Mouse (Mus musculus) G1E (cell line): Measurements from ENCODE around the gene Atp1b2. TPM values are rescaled to one million over a fixed set of nuclear protein-coding genes. Genes with fewer than 3 reads are reported as not detected.
"Not testable (repeated sequence)": the region's sequence is repeated elsewhere in the genome, so short reads cannot be mapped to it uniquely, and the experiment has no call there.

Experiments used
- ATAC-seq: 2 replicates; pipeline ENCODE4 v1.8.0; 2016; ENCODE audit warnings: mild to moderate bottlenecking; ENCODE audit not compliant: insufficient number of reproducible peaks, poor library complexity, low FRiP score, severe bottlenecking; ENCODE audit errors: extremely low read depth
- DNase-seq: peaks from one replicate; pipeline ENCODE4 v3.0.0; 2012; ENCODE audit warnings: low spot score
- H3K27me3 ChIP-seq: 2 replicates; pipeline ENCODE4 v1.6.1; 2012; ENCODE audit warnings: mild to moderate bottlenecking, low read length, inconsistent platforms; ENCODE audit not compliant: insufficient read depth
- H3K36me3 ChIP-seq: replicated peaks from 2 replicates; pipeline ENCODE3; 2012; ENCODE audit warnings: mild to moderate bottlenecking, inconsistent platforms
- H3K4me1 ChIP-seq: 2 replicates; pipeline ENCODE4 v1.6.1; 2012; ENCODE audit warnings: low read depth, low read length, inconsistent platforms, mixed read lengths; ENCODE audit not compliant: insufficient read depth
- H3K4me3 ChIP-seq: 2 replicates; pipeline ENCODE4 v1.5.1; 2012; ENCODE audit warnings: low read depth, mild to moderate bottlenecking, inconsistent platforms, low read length, moderate library complexity, mixed read lengths
- H3K9me3 ChIP-seq: replicated peaks from 2 replicates; pipeline ENCODE4 v1.6.1; 2012; ENCODE audit warnings: inconsistent platforms
- CTCF ChIP-seq: IDR thresholded peaks from 2 replicates; pipeline ENCODE4 v1.5.1; 2012; ENCODE audit warnings: low read depth, low read length, inconsistent platforms, mixed read lengths
- GATA1 ChIP-seq: IDR thresholded peaks from 2 replicates; pipeline ENCODE4 v1.6.1; 2012; ENCODE audit warnings: borderline replicate concordance, low read length, inconsistent platforms, mixed read lengths
- GATA2 ChIP-seq: IDR thresholded peaks from 2 replicates; pipeline ENCODE4 v1.6.1; 2012; ENCODE audit warnings: low read depth, low read length, inconsistent platforms, borderline replicate concordance
- POLR2AphosphoS5 ChIP-seq: IDR thresholded peaks from 2 replicates; pipeline ENCODE4 v1.6.1; 2012; ENCODE audit warnings: low read depth, low read length, inconsistent platforms; ENCODE audit not compliant: insufficient replicate concordance
- TAL1 ChIP-seq: conservative IDR thresholded peaks from 2 replicates; pipeline ENCODE4 v1.6.1; 2012; ENCODE audit warnings: low read depth, low read length, inconsistent platforms, mixed read lengths
- polyA plus RNA-seq: library from polyadenylated mRNA; stranded (reverse); fragments of >175 nt; gene quantifications from 2 replicates; pipeline ENCODE4 v1.2.3, GENCODE M21; 2012
- total RNA-seq, 2 experiments: library from RNA; stranded (forward) in 1 of 2; stranded (reverse) in 1 of 2; fragments of 200-1000 nt in 1 of 2; fragments of >200 nt in 1 of 2; fragmentation: Nextera tagmentation in 1 of 2; gene quantifications; 2 replicates each; pipeline ENCODE4 v1.2.3; 2014 to 2017

Gene Atp1b2
- total and polyA plus RNA-seq, 3 experiments: 4.8 to 84.5 (median 50.0) TPM

- TF ChIP-seq POLR2AphosphoS5 (no peak), CTCF (no peak)
- H3K4me3 ChIP-seq: peak within 1 kb of the TSS; percentile 69
- ATAC-seq (peak; percentile 34), DNase-seq (no peak)
- peaks cover 46% of the 10 kb centered on the region for H3K4me1 ChIP-seq
- peaks cover 15% of the 10 kb centered on the region for H3K27me3 ChIP-seq
- H3K9me3 ChIP-seq: no peaks in the 10 kb centered on the region
- H3K36me3 ChIP-seq: no peaks in the 10 kb centered on the region
These were observed 16.0 kb upstream of the Atp1b2 start, which contains the start of gene Sat2 for GRCm38 (mm10) chr11:69621571-69622268. Sat2 (plus strand) TSS chr11:69622024.

GRCm38 (mm10) chr11:69620394-69621081 is 14.8 kb upstream of the Atp1b2 start:
- H3K4me3 ChIP-seq: no peak overlapping the region
- peaks cover 27% of the 10 kb centered on the region for H3K27me3 ChIP-seq
- no peaks in the 10 kb centered on the region for H3K36me3 ChIP-seq
- no peaks in the 10 kb centered on the region for H3K9me3 ChIP-seq
- H3K4me1 ChIP-seq: peaks cover 46% of the 10 kb centered on the region
- TF ChIP-seq CTCF (no peak), GATA1 (no peak)
- no peak for DNase-seq
- no peak for ATAC-seq

- no peaks in the 10 kb centered on the region for H3K9me3 ChIP-seq
- H3K36me3 ChIP-seq: no peaks in the 10 kb centered on the region
- TF ChIP-seq GATA2 (no peak), TAL1 (no peak), CTCF (no peak), POLR2AphosphoS5 (no peak), GATA1 (no peak)
- no peak for ATAC-seq
- no peak within 1 kb of the TSS for H3K4me3 ChIP-seq
- DNase-seq: no peak
- H3K4me1 ChIP-seq: peaks cover 62% of the 10 kb centered on the region
- peaks cover 33% of the 10 kb centered on the region for H3K27me3 ChIP-seq
These were observed 12.1 kb upstream of the Atp1b2 start, which contains the start of gene Shbg for GRCm38 (mm10) chr11:69617805-69618204. Shbg (minus strand) TSS chr11:69617905.

GRCm38 (mm10) chr11:69616781-69617180 is 11.0 kb upstream of the Atp1b2 start:
- H3K4me1 ChIP-seq: peaks cover 56% of the 10 kb centered on the region
- peaks cover 33% of the 10 kb centered on the region for H3K27me3 ChIP-seq
- H3K4me3 ChIP-seq: no peak overlapping the region
- no peaks in the 10 kb centered on the region for H3K9me3 ChIP-seq
- ATAC-seq (no peak), DNase-seq (no peak)
- TF ChIP-seq GATA2: no peak
- TF ChIP-seq TAL1: no peak
- no peak for TF ChIP-seq GATA1
- TF ChIP-seq CTCF: no peak
- no peak for TF ChIP-seq POLR2AphosphoS5
- no peaks in the 10 kb centered on the region for H3K36me3 ChIP-seq

- H3K9me3 ChIP-seq, DNase-seq, H3K4me3 ChIP-seq, ATAC-seq, H3K36me3 ChIP-seq: not testable (repeated sequence)
- Histone ChIP-seq H3K4me1 (peaks cover 57% of the 10 kb centered on the region), H3K27me3 (peaks cover 33% of the 10 kb centered on the region)
These were observed 8.5 kb upstream of the Atp1b2 start for GRCm38 (mm10) chr11:69614257-69614588.

GRCm38 (mm10) chr11:69613553-69614256 is 8.0 kb upstream of the Atp1b2 start:
- Histone ChIP-seq H3K36me3 (no peaks in the 10 kb centered on the region), H3K9me3 (no peaks in the 10 kb centered on the region), H3K4me1 (peaks cover 62% of the 10 kb centered on the region), H3K27me3 (peaks cover 33% of the 10 kb centered on the region), H3K4me3 (peak overlapping the region; percentile 58; the same call in 1 of the 2 replicates)
- ATAC-seq (no peak), DNase-seq (no peak)
- TF ChIP-seq CTCF (peak; percentile 42; the same call in 1 of the 2 replicates), TAL1 (no peak), GATA1 (no peak), GATA2 (no peak)
